Mouse (Mus musculus): ENCODE measurements at regions not wholly inside any gene's neighbourhood (a gene's known extent, or its start where the extent isn't known, plus 50 kb on each side); places are given as distances from the start of the nearest gene placed in this dataset.

GRCm38 (mm10) chr2:124792633-124793036 is 275.3 kb upstream of the Slc24a5 start:
- no peak overlapping the region for H3K4me3 ChIP-seq
- no peaks in the 10 kb centered on the region for H3K27me3 ChIP-seq (ENCODE audit: control insufficient read depth, insufficient read depth, low read length)
- no peak overlapping the region for H3K9ac ChIP-seq (ENCODE audit: low read depth, low read length)
- H3K79me2 ChIP-seq (replicated peaks; ENCODE audit: control insufficient read depth, insufficient read depth, low read length): no peaks in the 10 kb centered on the region
- no peaks in the 10 kb centered on the region for H3K4me1 ChIP-seq (ENCODE audit: control insufficient read depth, insufficient read depth, low read length)
- H3K27ac ChIP-seq: no peak overlapping the region
- 86% methylated on average over 7 of the region's 7 CpGs for WGBS
- TF ChIP-seq CTCF (IDR thresholded peaks at IDR 0.05) (no peak), POLR2A (IDR thresholded peaks at IDR 0.05; ENCODE audit: insufficient read depth, low read depth, low read length) (no peak), EP300 (IDR thresholded peaks at IDR 0.05; ENCODE audit: insufficient read depth, low read depth, low read length) (no peak)
- intact Hi-C loops (cut with DNase I): no loop called here
- no peaks in the 10 kb centered on the region for H3K36me3 ChIP-seq (ENCODE audit: control insufficient read depth, insufficient read depth, low read length)
- DNase-seq: no peak

- TF ChIP-seq EP300 (IDR thresholded peaks at IDR 0.05; ENCODE audit: insufficient read depth, low read depth, low read length) (no peak), CTCF (IDR thresholded peaks at IDR 0.05) (no peak), POLR2A (IDR thresholded peaks at IDR 0.05; ENCODE audit: insufficient read depth, low read depth, low read length) (no peak)
- no peaks in the 10 kb centered on the region for H3K36me3 ChIP-seq (ENCODE audit: control insufficient read depth, insufficient read depth, low read length)
- no peak overlapping the region for H3K4me3 ChIP-seq
- H3K27me3 ChIP-seq (ENCODE audit: control insufficient read depth, insufficient read depth, low read length): no peaks in the 10 kb centered on the region
- no peak overlapping the region for H3K27ac ChIP-seq
- H3K9ac ChIP-seq (ENCODE audit: low read depth, low read length): no peak overlapping the region
- no peaks in the 10 kb centered on the region for H3K79me2 ChIP-seq (replicated peaks; ENCODE audit: control insufficient read depth, insufficient read depth, low read length)
- H3K4me1 ChIP-seq (ENCODE audit: control insufficient read depth, insufficient read depth, low read length): no peaks in the 10 kb centered on the region
- intact Hi-C loops (cut with DNase I): no loop called here
- 61% methylated on average over 8 of the region's 8 CpGs for WGBS
- no peak for DNase-seq
Observed at GRCm38 (mm10) chr2:124811709-124812108, 256.2 kb upstream of the Slc24a5 start.

- DNase-seq: no peak
- no peaks in the 10 kb centered on the region for H3K27me3 ChIP-seq (ENCODE audit: control insufficient read depth, insufficient read depth, low read length)
- no peak overlapping the region for H3K27ac ChIP-seq
- TF ChIP-seq POLR2A (IDR thresholded peaks at IDR 0.05; ENCODE audit: insufficient read depth, low read depth, low read length): no peak
- TF ChIP-seq EP300 (IDR thresholded peaks at IDR 0.05; ENCODE audit: insufficient read depth, low read depth, low read length): no peak
- TF ChIP-seq CTCF (IDR thresholded peaks at IDR 0.05): no peak
- 97% methylated on average over 2 of the region's 2 CpGs for WGBS
- no peaks in the 10 kb centered on the region for H3K4me1 ChIP-seq (ENCODE audit: control insufficient read depth, insufficient read depth, low read length)
- H3K4me3 ChIP-seq: no peak overlapping the region
- H3K36me3 ChIP-seq (ENCODE audit: control insufficient read depth, insufficient read depth, low read length): no peaks in the 10 kb centered on the region
- intact Hi-C loops (cut with DNase I): no loop called here
- H3K79me2 ChIP-seq (replicated peaks; ENCODE audit: control insufficient read depth, insufficient read depth, low read length): no peaks in the 10 kb centered on the region
- H3K9ac ChIP-seq (ENCODE audit: low read depth, low read length): no peak overlapping the region
Observed at GRCm38 (mm10) chr2:124816814-124817213, 251.1 kb upstream of the Slc24a5 start.

- no peaks in the 10 kb centered on the region for H3K36me3 ChIP-seq (ENCODE audit: control insufficient read depth, insufficient read depth, low read length)
- 86% methylated on average over 6 of the region's 6 CpGs for WGBS
- no peak overlapping the region for H3K4me3 ChIP-seq
- H3K27ac ChIP-seq: no peak overlapping the region
- intact Hi-C loops (cut with DNase I): no loop called here
- H3K79me2 ChIP-seq (replicated peaks; ENCODE audit: control insufficient read depth, insufficient read depth, low read length): no peaks in the 10 kb centered on the region
- DNase-seq: no peak
- H3K27me3 ChIP-seq (ENCODE audit: control insufficient read depth, insufficient read depth, low read length): no peaks in the 10 kb centered on the region
- TF ChIP-seq CTCF (IDR thresholded peaks at IDR 0.05) (no peak), POLR2A (IDR thresholded peaks at IDR 0.05; ENCODE audit: insufficient read depth, low read depth, low read length) (no peak), EP300 (IDR thresholded peaks at IDR 0.05; ENCODE audit: insufficient read depth, low read depth, low read length) (no peak)
- no peak overlapping the region for H3K9ac ChIP-seq (ENCODE audit: low read depth, low read length)
- H3K4me1 ChIP-seq (ENCODE audit: control insufficient read depth, insufficient read depth, low read length): no peaks in the 10 kb centered on the region
Observed at GRCm38 (mm10) chr2:124819846-124820245, 248.1 kb upstream of the Slc24a5 start.

- WGBS: 93% methylated on average over 9 of the region's 9 CpGs
- no peak for DNase-seq
- Histone ChIP-seq H3K27ac (no peak overlapping the region), H3K27me3 (ENCODE audit: control insufficient read depth, insufficient read depth, low read length) (no peaks in the 10 kb centered on the region), H3K36me3 (ENCODE audit: control insufficient read depth, insufficient read depth, low read length) (no peaks in the 10 kb centered on the region), H3K4me3 (no peak overlapping the region), H3K9ac (ENCODE audit: low read depth, low read length) (no peak overlapping the region), H3K4me1 (ENCODE audit: control insufficient read depth, insufficient read depth, low read length) (no peaks in the 10 kb centered on the region), H3K79me2 (replicated peaks; ENCODE audit: control insufficient read depth, insufficient read depth, low read length) (no peaks in the 10 kb centered on the region)
- TF ChIP-seq POLR2A (IDR thresholded peaks at IDR 0.05; ENCODE audit: insufficient read depth, low read depth, low read length): no peak
- no peak for TF ChIP-seq EP300 (IDR thresholded peaks at IDR 0.05; ENCODE audit: insufficient read depth, low read depth, low read length)
- TF ChIP-seq CTCF (IDR thresholded peaks at IDR 0.05): no peak
- intact Hi-C loops (cut with DNase I): no loop called here
Observed at GRCm38 (mm10) chr2:124820821-124821220, 247.1 kb upstream of the Slc24a5 start.

GRCm38 (mm10) chr2:124821366-124821765 is 246.6 kb upstream of the Slc24a5 start:
- intact Hi-C loops (cut with DNase I): no loop called here

More at GRCm38 (mm10) chr2:124821366-124821765, 246.6 kb upstream of the Slc24a5 start:
- Histone ChIP-seq H3K27ac (no peak overlapping the region), H3K27me3 (ENCODE audit: control insufficient read depth, insufficient read depth, low read length) (no peaks in the 10 kb centered on the region), H3K9ac (ENCODE audit: low read depth, low read length) (no peak overlapping the region), H3K36me3 (ENCODE audit: control insufficient read depth, insufficient read depth, low read length) (no peaks in the 10 kb centered on the region), H3K4me3 (no peak overlapping the region), H3K79me2 (replicated peaks; ENCODE audit: control insufficient read depth, insufficient read depth, low read length) (no peaks in the 10 kb centered on the region), H3K4me1 (ENCODE audit: control insufficient read depth, insufficient read depth, low read length) (no peaks in the 10 kb centered on the region)
- WGBS: 90% methylated on average over 4 of the region's 4 CpGs
- no peak for DNase-seq
- TF ChIP-seq POLR2A (IDR thresholded peaks at IDR 0.05; ENCODE audit: insufficient read depth, low read depth, low read length) (no peak), CTCF (IDR thresholded peaks at IDR 0.05) (no peak), EP300 (IDR thresholded peaks at IDR 0.05; ENCODE audit: insufficient read depth, low read depth, low read length) (no peak)
